Mouse (Mus musculus) MEL (cell line): ENCODE measurements around the gene Eftud2. TPM values are rescaled to one million over a fixed set of nuclear protein-coding genes. Genes with fewer than 3 reads are reported as not detected.

Experiments used
- DNase-seq: peaks from one replicate; pipeline ENCODE4 v3.0.0; 2011; ENCODE audit warnings: low read depth, low spot score
- H3K27ac ChIP-seq: 2 replicates; pipeline ENCODE4 v1.5.1; 2012; ENCODE audit warnings: low read depth, mild to moderate bottlenecking, control low read depth, low read length, moderate library complexity; ENCODE audit not compliant: control insufficient read depth
- H3K27me3 ChIP-seq, 2 experiments: fragments of 150-350 bp in 1 of 2; sonication (generic) in 1 of 2; 2 replicates each; pipeline ENCODE4 v1.6.1; 2012; ENCODE audit warnings: low read length in 2 of 2, mild to moderate bottlenecking in 2 of 2, improper control_type of control experiment in 1 of 2, moderate library complexity in 1 of 2; ENCODE audit not compliant: insufficient read depth in 2 of 2, control insufficient read depth in 1 of 2
- H3K36me3 ChIP-seq, 2 experiments: 2 replicates each; pipeline ENCODE4 v1.6.1; 2012 to 2014; ENCODE audit warnings: low read length in 2 of 2, improper control_type of control experiment in 1 of 2, inconsistent platforms in 1 of 2, mild to moderate bottlenecking in 1 of 2; ENCODE audit not compliant: insufficient read depth in 2 of 2, control insufficient read depth in 1 of 2
- H3K4me1 ChIP-seq, 2 experiments: fragments of 150-350 bp in 1 of 2; sonication (generic) in 1 of 2; 2 replicates each; pipeline ENCODE4 v1.6.1; 2012; ENCODE audit warnings: low read length in 2 of 2, improper control_type of control experiment in 1 of 2, mild to moderate bottlenecking in 1 of 2; ENCODE audit not compliant: insufficient read depth in 2 of 2, control insufficient read depth in 1 of 2
- H3K4me3 ChIP-seq, 2 experiments: fragments of 150-350 bp in 1 of 2; sonication (generic) in 1 of 2; 2 replicates each; pipeline ENCODE4 v1.5.1; 2012; ENCODE audit warnings: low read depth in 2 of 2, low read length in 2 of 2, mild to moderate bottlenecking in 2 of 2, moderate library complexity in 2 of 2, control low read depth in 1 of 2, improper control_type of control experiment in 1 of 2; ENCODE audit not compliant: control insufficient read depth in 1 of 2, insufficient read depth in 1 of 2
- H3K79me2 ChIP-seq: 2 replicates; pipeline ENCODE4 v1.6.1; 2012; ENCODE audit warnings: mild to moderate bottlenecking, low read length, moderate library complexity; ENCODE audit not compliant: control insufficient read depth, poor library complexity, insufficient read depth
- H3K9ac ChIP-seq: 2 replicates; pipeline ENCODE4 v1.6.1; 2012; ENCODE audit warnings: low read depth, mild to moderate bottlenecking, control low read depth, low read length, moderate library complexity; ENCODE audit not compliant: control insufficient read depth, poor library complexity, severe bottlenecking
- H3K9me3 ChIP-seq: fragments of 150-350 bp; sonication (generic); replicated peaks from 2 replicates; pipeline ENCODE4 v1.6.1; 2012; ENCODE audit warnings: mild to moderate bottlenecking, low read length, improper control_type of control experiment, moderate library complexity; ENCODE audit not compliant: insufficient read depth
- BHLHE40 ChIP-seq: IDR thresholded peaks from 2 replicates; pipeline ENCODE4 v1.6.1; 2012; ENCODE audit warnings: low read depth, mild to moderate bottlenecking, inconsistent platforms, low read length, improper control_type of control experiment, borderline replicate concordance
- CHD2 ChIP-seq: IDR thresholded peaks from 2 replicates; pipeline ENCODE4 v1.6.1; 2011; ENCODE audit warnings: low read length, improper control_type of control experiment
- CTCF ChIP-seq, 3 experiments: IDR thresholded peaks in 2 of 3; conservative IDR thresholded peaks in 1 of 3; 2 replicates each; pipeline ENCODE4 v1.5.1; 2011 to 2012; ENCODE audit warnings: low read length in 3 of 3, low read depth in 2 of 3, mild to moderate bottlenecking in 2 of 3, improper control_type of control experiment in 1 of 3, inconsistent platforms in 1 of 3, mixed read lengths in 1 of 3, moderate library complexity in 1 of 3; ENCODE audit not compliant: control insufficient read depth in 1 of 3, insufficient read depth in 1 of 3, poor library complexity in 1 of 3, severe bottlenecking in 1 of 3
- ELF1 ChIP-seq: IDR thresholded peaks from 2 replicates; pipeline ENCODE4 v1.6.1; 2014; ENCODE audit warnings: low read depth, mild to moderate bottlenecking, inconsistent platforms, low read length, improper control_type of control experiment, moderate library complexity
- EP300 ChIP-seq, 2 experiments: IDR thresholded peaks; 2 replicates each; pipeline ENCODE4 v1.6.1; 2011; ENCODE audit warnings: improper control_type of control experiment in 2 of 2, low read length in 2 of 2, low read depth in 1 of 2, mild to moderate bottlenecking in 1 of 2
- KAT2A ChIP-seq: conservative IDR thresholded peaks from 2 replicates; pipeline ENCODE4 v1.6.1; 2012; ENCODE audit warnings: low read depth, low read length, improper control_type of control experiment, inconsistent platforms
- MAFK ChIP-seq: IDR thresholded peaks from 2 replicates; pipeline ENCODE4 v1.6.1; 2011; ENCODE audit warnings: low read depth, mild to moderate bottlenecking, low read length, improper control_type of control experiment, borderline replicate concordance
- MAX ChIP-seq: IDR thresholded peaks from 2 replicates; pipeline ENCODE4 v1.6.1; 2011; ENCODE audit warnings: low read length, improper control_type of control experiment
- MEF2A ChIP-seq: IDR thresholded peaks from 2 replicates; pipeline ENCODE4 v1.6.1; 2014; ENCODE audit warnings: low read depth, mild to moderate bottlenecking, inconsistent platforms, low read length, improper control_type of control experiment; ENCODE audit not compliant: poor library complexity, insufficient replicate concordance, severe bottlenecking; ENCODE audit errors: extremely low read depth
- MXI1 ChIP-seq: IDR thresholded peaks from 2 replicates; pipeline ENCODE4 v1.6.1; 2011; ENCODE audit warnings: mild to moderate bottlenecking, low read depth, low read length, improper control_type of control experiment
- MYC ChIP-seq: IDR thresholded peaks from 2 replicates; pipeline ENCODE4 v1.6.1; 2011; ENCODE audit warnings: low read depth, mild to moderate bottlenecking, low read length, improper control_type of control experiment, moderate library complexity
- NRF1 ChIP-seq: IDR thresholded peaks from 2 replicates; pipeline ENCODE4 v1.6.1; 2014; ENCODE audit warnings: low read depth, mild to moderate bottlenecking, inconsistent platforms, low read length, improper control_type of control experiment, moderate library complexity; ENCODE audit not compliant: poor library complexity, insufficient read depth, severe bottlenecking
- POLR2A ChIP-seq, 2 experiments: IDR thresholded peaks; 2 replicates each; pipeline ENCODE4 v1.6.1; 2011 to 2012; ENCODE audit warnings: low read length in 2 of 2, mild to moderate bottlenecking in 2 of 2, control low read depth in 1 of 2, improper control_type of control experiment in 1 of 2, low read depth in 1 of 2, moderate library complexity in 1 of 2; ENCODE audit not compliant: control insufficient read depth in 1 of 2, insufficient read depth in 1 of 2, poor library complexity in 1 of 2
- POLR2AphosphoS5 ChIP-seq: IDR thresholded peaks from 2 replicates; pipeline ENCODE4 v1.6.1; 2012; ENCODE audit warnings: low read depth, borderline replicate concordance, mild to moderate bottlenecking, inconsistent platforms, low read length, moderate library complexity, mixed read lengths
- RAD21 ChIP-seq: IDR thresholded peaks from 2 replicates; pipeline ENCODE4 v1.6.1; 2011; ENCODE audit warnings: mild to moderate bottlenecking, low read depth, low read length, improper control_type of control experiment
- RCOR1 ChIP-seq: IDR thresholded peaks from 2 replicates; pipeline ENCODE4 v1.6.1; 2012; ENCODE audit warnings: low read depth, mild to moderate bottlenecking, inconsistent platforms, low read length, improper control_type of control experiment
- SIN3A ChIP-seq: IDR thresholded peaks from 2 replicates; pipeline ENCODE4 v1.6.1; 2012; ENCODE audit warnings: low read length, improper control_type of control experiment, inconsistent platforms
- SMC3 ChIP-seq: IDR thresholded peaks from 2 replicates; pipeline ENCODE4 v1.6.1; 2011; ENCODE audit warnings: low read depth, low read length, improper control_type of control experiment
- TCF12 ChIP-seq: IDR thresholded peaks from 2 replicates; pipeline ENCODE4 v1.6.1; 2014; ENCODE audit warnings: low read depth, mild to moderate bottlenecking, inconsistent platforms, low read length, improper control_type of control experiment, moderate library complexity
- UBTF ChIP-seq: IDR thresholded peaks from 2 replicates; pipeline ENCODE4 v1.6.1; 2012; ENCODE audit warnings: low read depth, mild to moderate bottlenecking, inconsistent platforms, low read length, improper control_type of control experiment, moderate library complexity, borderline replicate concordance; ENCODE audit not compliant: insufficient read depth
- ZC3H11A ChIP-seq: IDR thresholded peaks from 2 replicates; pipeline ENCODE4 v1.6.1; 2012; ENCODE audit warnings: low read depth, mild to moderate bottlenecking, inconsistent platforms, low read length, improper control_type of control experiment
- ZKSCAN1 ChIP-seq: IDR thresholded peaks from 2 replicates; pipeline ENCODE4 v1.6.1; 2012; ENCODE audit warnings: low read depth, mild to moderate bottlenecking, inconsistent platforms, low read length, improper control_type of control experiment, moderate library complexity
- ZNF384 ChIP-seq: IDR thresholded peaks from 2 replicates; pipeline ENCODE4 v1.6.1; 2012; ENCODE audit warnings: low read depth, mild to moderate bottlenecking, inconsistent platforms, low read length, improper control_type of control experiment
- polyA plus RNA-seq, 2 experiments: library from polyadenylated mRNA; stranded (reverse) in 1 of 2; unstranded in 1 of 2; fragments of >175 nt in 1 of 2; fragments of >200 nt in 1 of 2; gene quantifications; 2 replicates each; pipeline versions ENCODE4 v1.2.1 to v1.2.4; 2012; ENCODE audit warnings: low replicate concordance in 2 of 2, low read depth in 1 of 2; ENCODE audit not compliant: insufficient read length in 2 of 2, insufficient read depth in 1 of 2, missing spikeins in 1 of 2
- total RNA-seq: library from RNA; depleted of rRNA; stranded (reverse); fragments of 300-350 nt; gene quantifications from 2 replicates; pipeline ENCODE4 v1.2.3, GENCODE M21; 2012

Eftud2 gene
- total and polyA plus RNA-seq, 3 experiments: 261 to 1,215 (median 424) TPM

DNA sequence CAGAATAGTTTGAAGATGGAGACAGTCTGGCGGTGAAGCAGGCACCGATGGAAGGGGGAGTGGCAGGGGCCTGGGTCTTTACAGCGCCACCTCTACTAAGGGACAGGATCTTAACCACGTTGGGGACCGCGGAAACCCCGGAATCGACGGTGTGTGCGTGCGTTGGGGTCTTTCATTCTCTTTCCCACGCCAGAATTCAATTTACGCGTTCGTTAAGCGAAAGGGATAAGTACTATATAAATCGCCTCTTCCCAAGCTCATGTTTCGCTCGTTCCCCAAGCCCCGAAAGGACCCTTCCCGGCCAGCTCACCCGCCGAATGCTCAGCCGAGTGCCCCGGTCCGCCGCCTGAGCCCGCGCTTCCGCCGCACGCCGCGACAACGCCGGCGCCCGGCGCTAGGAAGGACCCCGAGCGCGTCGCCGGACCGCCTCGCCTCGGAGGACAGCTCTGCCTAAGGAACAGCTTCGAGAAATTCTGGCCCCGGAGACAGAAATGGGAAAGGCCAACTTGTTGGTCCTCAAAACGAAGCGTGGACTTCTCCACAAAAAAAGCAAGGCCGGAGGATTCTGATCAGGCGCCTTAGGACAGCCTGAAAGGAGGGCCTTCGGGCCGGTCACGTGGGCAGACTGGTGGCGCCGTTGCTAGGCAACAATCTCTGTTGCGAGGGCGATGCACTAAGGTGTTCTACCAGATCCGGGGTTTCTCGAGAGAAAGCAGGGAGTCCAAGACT, at the start of gene Eftud2, which contains the start of gene Ccdc103 (continued):
- TF ChIP-seq BHLHE40 (no peak), UBTF (no peak), ZKSCAN1 (no peak), KAT2A (peak; percentile 86; the same call in 1 of the 2 replicates)

DNA sequence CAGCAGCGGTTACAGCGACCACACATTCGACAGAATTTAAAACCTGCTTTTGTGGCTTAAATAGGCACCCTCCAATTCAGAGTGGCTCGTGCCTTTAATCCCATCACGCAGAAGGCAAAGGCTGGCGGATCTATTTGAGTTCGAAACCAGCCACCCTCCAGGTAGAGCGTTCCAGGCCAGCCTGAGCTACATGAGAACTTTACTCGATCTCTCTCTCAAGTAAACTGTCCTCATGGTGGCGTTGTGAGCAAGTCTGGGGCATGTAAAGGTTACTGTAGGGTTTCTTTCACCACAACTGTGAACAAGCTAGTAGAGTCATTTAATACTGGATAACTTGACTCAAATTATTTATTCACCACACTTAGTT, 44.5 kb upstream of the Eftud2 start:
- H3K9ac ChIP-seq: peak overlapping the region; percentile 84
- H3K4me3 ChIP-seq: peak overlapping the region; percentile 71 to 86
- DNase-seq: peak; percentile 94
- H3K27ac ChIP-seq: peak overlapping the region; percentile 95
- no peaks in the 10 kb centered on the region; a peak in 2 of 4 replicates for H3K27me3 ChIP-seq
- TF ChIP-seq SMC3 (peak; percentile 12; the same call in 1 of the 2 replicates), CTCF (IDR thresholded peaks at IDR 0.05 in 2 of 3, conservative IDR thresholded peaks at IDR 0.05 in 1 of 3; ENCODE audit: control insufficient read depth in 1 of 3, insufficient read depth in 1 of 3, low read depth in 2 of 3, low read length in 3 of 3, poor library complexity in 1 of 3, severe bottlenecking in 1 of 3) (peak; percentile 26 to 69 (median 44); a peak in 5 of 6 replicates), EP300 (IDR thresholded peaks at IDR 0.05; ENCODE audit: low read depth in 1 of 2, low read length in 2 of 2) (peak in 1 of 2 experiments; percentile 1; a peak in 2 of 4 replicates), RAD21 (peak; percentile 27), ZNF384 (0 out of 2 replicates have a peak, but pooled peaks have one; percentile 37), TCF12 (no peak), MAX (0 out of 2 replicates have a peak, but pooled peaks have one; percentile 30), ZKSCAN1 (no peak), RCOR1 (no peak)
- TF ChIP-seq, all 39 proteins: peak for 6
- H3K9me3 ChIP-seq: no peaks in the 10 kb centered on the region
- H3K36me3 ChIP-seq: peaks cover 3 to 12% of the 10 kb centered on the region in 2 experiments; a peak in 3 of 4 replicates
- peaks cover 3 to 9% of the 10 kb centered on the region in 2 experiments; a peak in 3 of 4 replicates for H3K4me1 ChIP-seq
- H3K79me2 ChIP-seq: peaks cover 41% of the 10 kb centered on the region

DNA sequence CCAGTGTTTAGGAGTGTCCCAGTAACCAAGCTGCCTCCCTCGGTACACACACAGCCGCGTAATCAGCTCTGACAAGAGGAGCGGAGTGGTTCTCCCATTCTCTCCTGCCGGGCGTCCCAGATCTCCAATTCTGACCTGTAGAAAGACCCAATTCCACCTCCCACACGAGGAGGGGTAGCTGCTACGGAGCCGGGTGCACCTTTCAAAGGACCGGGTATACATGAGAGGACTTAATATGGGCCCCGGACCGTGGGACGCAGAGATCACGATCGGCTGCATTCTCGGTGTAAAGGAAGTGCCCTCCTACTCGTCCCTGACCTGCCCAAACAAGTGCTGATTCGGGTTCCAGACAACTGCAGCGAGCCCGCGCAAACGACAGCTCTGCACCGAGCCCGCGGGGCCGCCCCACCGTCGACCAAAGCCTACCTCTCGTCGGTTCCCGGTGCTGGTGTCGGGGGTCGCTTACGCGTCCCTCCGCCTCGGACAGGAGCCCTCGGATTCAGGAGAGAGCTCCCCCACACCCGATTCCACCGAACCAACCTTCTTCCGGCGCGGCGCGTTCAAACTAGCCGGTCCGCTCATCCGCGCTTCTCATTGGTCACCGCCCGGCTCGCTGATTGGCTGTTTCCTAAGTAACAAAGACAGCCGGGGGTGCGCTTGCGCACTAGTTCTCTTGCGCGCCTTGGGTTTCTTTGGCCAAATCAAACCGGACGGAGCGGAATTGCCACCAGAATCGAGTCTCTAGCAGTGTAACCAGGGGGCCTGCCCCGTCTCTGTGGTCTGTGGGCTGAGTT, 44.0 kb upstream of the Eftud2 start, which contains the start of gene Kif18b:
Kif18b (minus strand) TSS at position 568 of the 794 bp plus-strand sequence.
- peak; percentile 100 for DNase-seq
- H3K4me1 ChIP-seq: peaks cover 3 to 9% of the 10 kb centered on the region in 2 experiments; a peak in 3 of 4 replicates
- TF ChIP-seq MAX (peak; percentile 56; the same call in 1 of the 2 replicates), NRF1 (peak; percentile 92), RCOR1 (0 out of 2 replicates have a peak, but pooled peaks have one; percentile 3), CHD2 (no peak), POLR2A (IDR thresholded peaks at IDR 0.05; ENCODE audit: control insufficient read depth in 1 of 2, insufficient read depth in 1 of 2, low read depth in 1 of 2, low read length in 2 of 2, poor library complexity in 1 of 2) (peak; percentile 64 to 97; a peak in 3 of 4 replicates), ZC3H11A (no peak), MAFK (no peak), ELF1 (peak; percentile 58; the same call in 1 of the 2 replicates), MXI1 (peak; percentile 85), SIN3A (peak; percentile 91), MEF2A (no peak), ZNF384 (0 out of 2 replicates have a peak, but pooled peaks have one; percentile 3), POLR2AphosphoS5 (no peak), UBTF (0 out of 2 replicates have a peak, but pooled peaks have one; percentile 66), MYC (peak; percentile 69), ZKSCAN1 (no peak)

More for the DNA sequence above, 44.0 kb upstream of the Eftud2 start, which contains the start of gene Kif18b:
- Histone ChIP-seq H3K4me3 (peak within 1 kb of the TSS; percentile 86 to 87), H3K27me3 (no peaks in the 10 kb centered on the region; a peak in 1 of 4 replicates), H3K27ac (peak within 1 kb of the TSS; percentile 95), H3K36me3 (peaks cover 3 to 12% of the 10 kb centered on the region in 2 experiments), H3K9me3 (no peaks in the 10 kb centered on the region), H3K9ac (peak within 1 kb of the TSS; percentile 87), H3K79me2 (peaks cover 44% of the 10 kb centered on the region)
